Mouse (Mus musculus): Measurements from ENCODE around the gene Tial1. TPM values are rescaled to one million over a fixed set of nuclear protein-coding genes. Genes with fewer than 3 reads are reported as not detected.

Tial1 gene
- polyA plus RNA-seq, 1 experiment from 2014 or later, result 10.2 TPM

DNA sequence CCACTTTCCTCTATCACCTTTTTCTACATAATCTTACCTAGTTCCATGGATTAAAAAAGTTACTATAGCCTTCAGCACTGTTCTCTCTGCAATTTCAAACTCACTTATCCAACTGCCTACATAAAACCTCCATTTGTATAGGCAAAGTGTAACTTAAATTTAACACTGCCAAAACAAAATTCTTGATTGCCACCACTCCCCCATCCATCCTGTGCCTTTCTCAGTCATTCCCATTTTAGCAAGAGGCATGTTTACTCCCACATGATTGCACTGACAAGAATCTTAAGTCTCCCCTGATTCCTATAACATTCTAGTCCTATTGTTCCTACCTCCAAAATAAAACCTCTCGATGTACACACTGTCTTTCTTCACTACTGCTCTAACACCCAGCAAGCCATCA, 8.8 kb downstream of the Tial1 start:
- WGBS (ENCODE audit: insufficient replicate concordance), result 87% methylated on average over 1 of the region's 1 CpGs
- Histone ChIP-seq H3K27me3 (no peaks in the 10 kb centered on the region), H3K4me3 (replicated peaks) (no peak overlapping the region), H3K4me2 (no peak overlapping the region), H3K9ac (no peak overlapping the region), H3K9me3 (replicated peaks) (no peaks in the 10 kb centered on the region), H3K36me3 (replicated peaks) (peaks cover 59% of the 10 kb centered on the region), H3K27ac (replicated peaks) (no peak overlapping the region), H3K4me1 (replicated peaks) (peaks cover 7% of the 10 kb centered on the region)
- no peak for ATAC-seq (ENCODE audit: insufficient read depth)

DNA sequence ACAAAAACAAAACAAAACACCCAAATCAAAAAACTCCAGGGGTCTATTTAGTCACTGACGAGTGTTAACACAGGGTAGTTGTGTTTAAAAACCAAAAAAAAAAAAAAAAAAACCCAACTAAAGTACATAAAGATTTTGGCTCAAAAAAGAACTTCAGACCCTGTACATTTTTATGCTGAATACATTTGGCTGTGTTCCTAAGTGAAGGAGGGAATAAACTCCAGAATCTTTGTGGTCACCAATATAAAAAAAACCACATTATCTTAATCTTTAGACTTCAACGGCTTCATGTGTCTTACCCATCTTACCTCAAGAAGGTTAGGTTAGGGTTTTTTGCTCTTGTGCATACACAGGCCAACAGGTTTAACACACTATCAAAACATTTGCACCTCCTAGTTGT, 20.9 kb downstream of the Tial1 start:
- Histone ChIP-seq H3K9ac (no peak overlapping the region), H3K4me1 (replicated peaks) (no peaks in the 10 kb centered on the region), H3K27me3 (no peaks in the 10 kb centered on the region), H3K9me3 (replicated peaks) (no peaks in the 10 kb centered on the region), H3K36me3 (replicated peaks) (peaks cover 52% of the 10 kb centered on the region), H3K4me3 (replicated peaks) (no peak overlapping the region), H3K27ac (replicated peaks) (no peak overlapping the region), H3K4me2 (no peak overlapping the region)
- 57% methylated on average over 2 of the region's 2 CpGs for WGBS (ENCODE audit: insufficient replicate concordance)
- no peak for ATAC-seq (ENCODE audit: insufficient read depth)

DNA sequence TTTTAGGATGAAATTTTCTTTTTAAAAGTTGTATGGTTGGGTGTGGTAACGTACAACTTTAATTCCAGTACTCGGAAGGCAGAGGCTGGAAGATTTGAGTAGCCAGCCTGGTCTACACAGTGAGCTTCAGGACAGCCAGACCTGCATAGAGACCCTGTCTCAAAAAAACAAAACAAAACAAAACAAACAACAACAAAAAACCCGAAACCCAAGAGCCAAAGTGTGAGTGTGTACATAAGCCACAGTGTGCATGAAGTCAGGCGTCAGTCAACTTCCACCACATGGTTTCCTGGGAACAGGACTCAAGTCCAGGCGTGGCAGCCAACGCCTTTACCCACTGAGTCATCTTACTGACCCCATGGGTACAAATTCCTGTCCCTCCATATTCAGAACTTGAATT, 22.3 kb downstream of the Tial1 start:
- Histone ChIP-seq H3K27me3 (no peaks in the 10 kb centered on the region), H3K36me3 (replicated peaks) (peaks cover 39% of the 10 kb centered on the region), H3K4me3 (replicated peaks) (no peak overlapping the region), H3K9ac (no peak overlapping the region), H3K27ac (replicated peaks) (no peak overlapping the region), H3K4me2 (no peak overlapping the region), H3K4me1 (replicated peaks) (no peaks in the 10 kb centered on the region), H3K9me3 (replicated peaks) (no peaks in the 10 kb centered on the region)
- ATAC-seq (ENCODE audit: insufficient read depth), result no peak
- 89% methylated on average over 6 of the region's 6 CpGs for WGBS (ENCODE audit: insufficient replicate concordance)

DNA sequence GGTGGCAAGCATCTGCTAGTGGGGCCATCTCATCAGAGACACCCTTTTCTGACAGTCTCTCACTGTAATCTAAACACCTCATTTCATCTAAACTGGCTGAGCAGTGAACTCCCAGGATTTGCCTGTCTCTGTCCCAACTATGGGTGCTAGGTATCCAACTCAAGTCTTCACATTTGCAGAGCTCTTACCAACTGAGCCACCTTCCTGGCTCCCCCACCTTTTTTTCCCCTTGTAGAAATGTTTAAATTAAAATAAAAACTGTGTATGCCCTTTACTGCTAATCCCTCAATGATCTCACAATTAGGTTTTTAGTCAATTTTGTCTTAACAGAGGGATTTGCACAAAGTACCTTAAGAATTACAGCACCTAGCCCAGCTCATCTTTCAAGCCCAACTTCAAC, 23.4 kb downstream of the Tial1 start:
- Histone ChIP-seq H3K27me3 (no peaks in the 10 kb centered on the region), H3K36me3 (replicated peaks) (peaks cover 28% of the 10 kb centered on the region), H3K4me2 (no peak overlapping the region), H3K4me1 (replicated peaks) (no peaks in the 10 kb centered on the region), H3K4me3 (replicated peaks) (no peak overlapping the region), H3K27ac (replicated peaks) (no peak overlapping the region), H3K9me3 (replicated peaks) (no peaks in the 10 kb centered on the region), H3K9ac (no peak overlapping the region)
- ATAC-seq (ENCODE audit: insufficient read depth), result no peak

DNA sequence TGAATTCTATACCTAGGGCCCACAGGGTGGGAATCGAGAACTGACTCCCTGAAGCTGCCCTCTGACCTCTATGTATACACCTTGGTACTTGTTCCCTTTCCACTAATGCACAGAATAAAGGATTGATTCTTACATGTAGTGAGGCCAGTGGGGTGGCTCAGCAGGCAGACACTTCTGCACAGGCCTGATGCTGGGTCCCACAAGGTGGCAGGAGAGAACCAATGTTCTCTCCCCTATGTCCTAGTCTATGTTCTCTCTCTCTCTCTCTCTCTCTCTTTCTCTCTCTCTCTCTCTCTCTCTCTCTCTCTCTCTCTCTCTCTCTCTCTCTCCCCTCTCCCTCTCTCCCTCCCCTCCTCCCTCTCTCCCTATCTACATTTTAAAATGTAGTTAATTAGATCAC, 28.3 kb downstream of the Tial1 start:
- ATAC-seq (ENCODE audit: insufficient read depth), result no peak
- WGBS (ENCODE audit: insufficient replicate concordance), result 45% methylated on average over 1 of the region's 1 CpGs

DNA sequence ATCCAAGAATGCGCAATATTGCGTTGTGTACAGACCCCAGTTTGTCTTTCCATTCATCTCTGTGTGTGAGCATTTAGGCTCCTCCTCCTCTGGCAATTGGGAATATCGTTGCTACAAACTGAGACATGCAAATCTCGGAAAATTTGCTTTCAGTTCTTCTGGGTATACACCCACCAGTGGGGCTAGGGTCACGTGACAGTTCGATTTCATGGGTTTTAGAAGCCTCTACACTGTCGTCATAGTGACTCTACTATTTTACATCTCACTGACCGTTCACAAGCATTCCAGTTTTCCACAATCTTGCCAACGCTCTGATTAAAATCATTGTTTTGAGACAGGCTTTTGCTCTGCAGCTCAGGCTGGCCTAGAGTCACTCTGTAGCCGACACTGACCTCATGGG, 28.9 kb downstream of the Tial1 start:
- no peaks in the 10 kb centered on the region for H3K36me3 ChIP-seq (replicated peaks)
- WGBS (ENCODE audit: insufficient replicate concordance), result 62% methylated on average over 10 of the region's 10 CpGs
- H3K9ac ChIP-seq, result no peak overlapping the region
- H3K4me3 ChIP-seq (replicated peaks), result no peak overlapping the region
- no peaks in the 10 kb centered on the region for H3K27me3 ChIP-seq
- H3K4me1 ChIP-seq (replicated peaks), result no peaks in the 10 kb centered on the region
- no peaks in the 10 kb centered on the region for H3K9me3 ChIP-seq (replicated peaks)
- no peak overlapping the region for H3K27ac ChIP-seq (replicated peaks)
- no peak for ATAC-seq (ENCODE audit: insufficient read depth)
- no peak overlapping the region for H3K4me2 ChIP-seq

More for the DNA sequence above, 28.3 kb downstream of the Tial1 start:
- Histone ChIP-seq H3K4me2 (no peak overlapping the region), H3K36me3 (replicated peaks) (no peaks in the 10 kb centered on the region), H3K4me1 (replicated peaks) (no peaks in the 10 kb centered on the region), H3K27me3 (no peaks in the 10 kb centered on the region), H3K9me3 (replicated peaks) (no peaks in the 10 kb centered on the region), H3K27ac (replicated peaks) (no peak overlapping the region), H3K4me3 (replicated peaks) (no peak overlapping the region), H3K9ac (no peak overlapping the region)

DNA sequence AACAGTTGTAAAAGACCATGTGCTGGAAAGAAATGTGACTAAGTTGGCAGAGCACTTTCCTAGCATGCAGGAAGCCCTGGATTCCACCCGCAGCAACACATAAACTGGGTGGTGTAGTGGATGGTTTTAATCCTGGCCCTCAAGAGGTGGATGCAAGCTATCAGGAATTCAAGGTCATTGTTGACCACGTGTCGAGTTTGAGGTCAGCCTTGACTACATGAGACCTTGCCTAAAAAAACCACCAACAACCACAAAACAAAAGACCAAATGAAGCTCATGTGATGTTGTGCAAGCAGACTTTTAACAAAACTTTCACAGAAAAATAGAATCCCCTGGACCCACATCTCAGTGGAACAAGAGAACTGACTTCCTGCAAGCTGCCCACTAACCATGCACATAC, 39.0 kb downstream of the Tial1 start:
- Histone ChIP-seq H3K9me3 (replicated peaks) (no peaks in the 10 kb centered on the region), H3K9ac (no peak overlapping the region), H3K36me3 (replicated peaks) (no peaks in the 10 kb centered on the region), H3K27ac (replicated peaks) (no peak overlapping the region), H3K27me3 (peaks cover 64% of the 10 kb centered on the region), H3K4me2 (no peak overlapping the region), H3K4me1 (replicated peaks) (peaks cover 17% of the 10 kb centered on the region), H3K4me3 (replicated peaks) (no peak overlapping the region)
- WGBS (ENCODE audit: insufficient replicate concordance), result 37% methylated on average over 3 of the region's 3 CpGs
- ATAC-seq (ENCODE audit: insufficient read depth), result no peak

DNA sequence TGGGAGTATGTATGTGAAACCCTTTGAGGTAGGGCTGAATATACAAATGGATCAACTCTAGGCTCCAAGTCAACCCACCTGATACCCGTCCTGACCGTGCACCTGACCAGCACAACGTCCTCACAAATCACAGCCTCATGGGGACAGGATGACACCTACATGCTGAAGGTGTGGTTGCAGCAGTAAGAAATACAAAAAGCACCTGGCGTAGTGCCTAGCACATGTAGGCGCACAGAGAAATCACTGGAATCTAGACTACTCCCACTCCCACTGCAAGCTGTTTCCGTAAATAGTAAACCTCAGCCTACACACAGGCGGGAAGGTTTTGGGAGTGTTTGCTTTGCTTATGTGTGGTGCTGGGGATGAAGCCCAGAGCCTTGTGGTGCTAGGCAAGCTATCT, 39.8 kb downstream of the Tial1 start:
- Histone ChIP-seq H3K4me3 (replicated peaks) (no peak overlapping the region), H3K9me3 (replicated peaks) (no peaks in the 10 kb centered on the region), H3K27ac (replicated peaks) (no peak overlapping the region), H3K4me2 (no peak overlapping the region), H3K36me3 (replicated peaks) (no peaks in the 10 kb centered on the region), H3K4me1 (replicated peaks) (peaks cover 25% of the 10 kb centered on the region), H3K9ac (no peak overlapping the region), H3K27me3 (peaks cover 69% of the 10 kb centered on the region)
- no peak for ATAC-seq (ENCODE audit: insufficient read depth)
- 69% methylated on average over 7 of the region's 7 CpGs for WGBS (ENCODE audit: insufficient replicate concordance)

DNA sequence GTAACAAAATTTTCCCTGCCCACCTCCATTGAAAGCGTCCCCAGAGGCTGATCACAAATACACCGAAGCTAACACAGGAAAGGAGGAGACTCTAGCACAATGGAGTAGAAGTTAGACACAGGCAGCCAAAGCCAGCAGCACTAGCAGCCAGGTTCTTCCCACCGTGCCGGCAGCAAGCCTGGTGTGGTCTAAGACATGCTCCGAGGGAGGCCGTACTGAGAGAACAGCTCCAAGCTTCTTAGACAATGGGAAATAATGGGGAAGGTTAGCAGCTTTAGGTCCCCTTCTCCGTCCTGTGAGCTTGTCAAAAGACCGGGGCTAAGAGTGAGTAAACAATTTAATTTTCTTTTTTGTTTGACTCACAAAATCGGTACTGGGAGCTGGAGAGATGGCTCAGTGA, 41.8 kb downstream of the Tial1 start:
- no peak overlapping the region for H3K27ac ChIP-seq (replicated peaks)
- no peaks in the 10 kb centered on the region for H3K36me3 ChIP-seq (replicated peaks)
- no peak overlapping the region for H3K9ac ChIP-seq
- no peak overlapping the region for H3K4me2 ChIP-seq
- no peaks in the 10 kb centered on the region for H3K9me3 ChIP-seq (replicated peaks)
- H3K4me3 ChIP-seq (replicated peaks), result no peak overlapping the region
- peaks cover 65% of the 10 kb centered on the region for H3K27me3 ChIP-seq
- H3K4me1 ChIP-seq (replicated peaks), result peaks cover 45% of the 10 kb centered on the region
- WGBS (ENCODE audit: insufficient replicate concordance), result 32% methylated on average over 9 of the region's 9 CpGs
- ATAC-seq (ENCODE audit: insufficient read depth), result no peak

DNA sequence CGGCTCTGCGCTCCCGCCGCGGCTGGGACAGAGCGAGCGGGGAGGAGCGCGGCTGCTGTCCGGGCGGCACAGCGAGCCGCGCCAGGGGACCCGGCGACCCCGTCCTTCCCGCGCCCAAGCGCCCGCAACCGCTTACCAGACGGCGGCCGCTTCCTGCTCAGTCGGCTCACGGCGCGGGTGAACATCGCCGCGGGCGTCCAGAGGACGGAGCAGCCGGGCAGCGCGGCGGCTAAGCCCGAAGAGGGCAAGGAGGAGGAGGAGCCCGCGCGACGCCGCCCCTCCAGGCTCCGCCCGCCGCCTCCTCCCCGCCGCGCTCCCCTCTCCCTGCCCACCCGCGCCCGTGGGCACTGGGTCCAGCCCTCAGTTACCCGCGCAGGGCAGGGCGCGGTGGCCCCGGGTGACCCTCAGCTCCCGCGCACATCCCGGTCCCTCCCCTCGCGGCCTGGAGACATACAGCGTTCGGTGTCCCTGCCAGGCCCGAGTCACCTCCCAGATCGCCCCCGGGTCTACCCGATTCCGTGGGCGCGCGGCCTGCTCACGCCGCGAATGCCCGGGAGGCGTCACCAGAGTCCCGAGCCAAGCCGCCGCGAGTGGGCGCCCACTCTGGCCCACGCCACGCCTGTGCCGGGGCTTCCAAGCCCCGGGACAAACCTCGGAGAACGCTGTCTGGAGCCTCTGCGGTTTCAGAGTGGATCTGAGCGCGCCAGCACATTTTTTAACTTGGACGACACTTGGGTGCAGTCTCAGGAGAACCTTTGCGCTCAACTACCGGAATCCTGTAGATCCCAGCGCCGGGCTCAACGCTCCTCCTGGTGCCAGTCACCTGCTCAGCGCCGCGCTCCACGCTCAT, 43.4 kb downstream of the Tial1 start, which contains the start of gene Rgs10:
Gene Rgs10 (minus strand): TSS at position 829 of the 850 bp plus-strand sequence.
- H3K27ac ChIP-seq (replicated peaks), result peak within 1 kb of the TSS; percentile 51; the same call in 1 of the 2 replicates
- H3K4me3 ChIP-seq (replicated peaks), result peak within 1 kb of the TSS; percentile 84
- no peaks in the 10 kb centered on the region for H3K9me3 ChIP-seq (replicated peaks)
- WGBS (ENCODE audit: insufficient replicate concordance), result under 1% methylated on average over 86 of the region's 102 CpGs
- no peaks in the 10 kb centered on the region for H3K36me3 ChIP-seq (replicated peaks)
- H3K9ac ChIP-seq, result peak within 1 kb of the TSS; percentile 78
- H3K27me3 ChIP-seq, result peaks cover 59% of the 10 kb centered on the region
- ATAC-seq (ENCODE audit: insufficient read depth), result peak; percentile 80
- peaks cover 60% of the 10 kb centered on the region for H3K4me1 ChIP-seq (replicated peaks)
- peak within 1 kb of the TSS; percentile 98 for H3K4me2 ChIP-seq

DNA sequence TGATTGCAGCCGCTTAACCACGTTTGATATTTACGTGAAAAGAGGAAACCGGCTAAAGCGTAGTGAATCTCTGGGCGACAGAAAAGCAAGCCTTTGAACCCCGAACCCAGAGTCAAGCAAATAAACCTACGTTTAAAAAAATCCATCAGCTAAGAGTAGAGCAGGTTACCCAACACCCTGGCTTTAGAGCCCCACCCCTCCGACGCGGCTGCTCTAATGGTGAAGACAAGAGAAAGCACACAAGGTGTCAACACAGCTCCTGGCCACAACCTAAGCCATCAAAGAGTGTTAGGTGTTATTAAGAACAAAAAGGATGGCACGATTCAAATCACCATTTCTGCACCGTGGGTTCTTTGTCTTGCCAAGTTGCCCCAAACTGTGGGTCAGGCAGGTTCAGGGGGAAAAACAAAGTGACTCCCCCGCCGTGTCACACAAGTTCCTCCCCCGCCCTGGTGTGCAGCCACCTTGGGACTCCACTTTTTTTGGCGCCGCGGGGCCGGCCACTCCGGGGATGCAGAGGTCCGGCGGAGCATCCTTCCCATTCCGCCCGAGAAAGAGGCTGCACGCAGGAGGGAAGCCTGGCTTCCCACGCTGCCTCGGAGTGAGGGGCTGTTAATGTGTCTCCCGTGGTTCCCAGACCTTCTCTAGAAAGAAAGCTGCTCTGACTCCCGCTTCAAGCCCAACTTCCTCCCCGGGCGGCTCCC, 44.1 kb downstream of the Tial1 start:
- Histone ChIP-seq H3K27ac (replicated peaks) (peak overlapping the region; percentile 51; the same call in 1 of the 2 replicates), H3K27me3 (peaks cover 58% of the 10 kb centered on the region), H3K9ac (peak overlapping the region; percentile 78), H3K4me2 (peak overlapping the region; percentile 98), H3K36me3 (replicated peaks) (no peaks in the 10 kb centered on the region), H3K4me1 (replicated peaks) (peaks cover 68% of the 10 kb centered on the region), H3K9me3 (replicated peaks) (no peaks in the 10 kb centered on the region), H3K4me3 (replicated peaks) (peak overlapping the region; percentile 84)
- WGBS (ENCODE audit: insufficient replicate concordance), result 1% methylated on average over 32 of the region's 32 CpGs
- ATAC-seq (ENCODE audit: insufficient read depth), result no peak

Measured in liver, embryonic 15.5 days (tissue).